Mouse (Mus musculus) liver, embryonic 14.5 days (tissue): Measurements from ENCODE around the gene Nynrin.

Experiments used
- CTCF ChIP-seq: IDR thresholded peaks from 2 replicates; pipeline ENCODE4 v1.5.1; 2016; ENCODE audit warnings: antibody characterized with exemption, low read depth, control low read depth
- EP300 ChIP-seq: IDR thresholded peaks from 2 replicates; pipeline ENCODE4 v1.6.1; 2016; ENCODE audit warnings: antibody characterized with exemption, low read depth

GRCm38 (mm10) chr14:55884166-55884565 lies 30.4 kb downstream of the Nynrin start, which contains the start of gene Cbln3:
- no peak for TF ChIP-seq CTCF
- TF ChIP-seq EP300: no peak
